Mouse (Mus musculus): Measurements from ENCODE around the gene Wnt6.

DNA sequence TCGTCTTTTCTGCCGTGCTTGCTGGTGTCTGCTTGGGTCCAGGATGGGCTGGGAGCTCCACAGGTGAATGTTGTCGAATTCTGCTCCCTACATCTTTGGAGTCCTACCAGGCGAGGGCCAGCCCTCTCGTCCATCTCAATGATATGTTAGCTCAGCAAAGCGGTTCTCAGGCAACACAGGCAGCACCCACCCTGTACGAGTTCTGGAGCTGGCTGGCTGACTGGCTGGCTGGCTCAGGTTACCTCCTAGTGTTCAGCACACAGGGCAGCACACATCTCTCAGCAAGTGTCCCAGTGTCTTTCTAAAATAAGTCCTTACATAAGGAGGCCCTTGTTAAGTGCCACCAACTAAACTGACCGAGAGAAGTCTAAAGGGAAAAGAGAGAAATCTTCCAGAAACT lies 43.2 kb upstream of the Wnt6 start:
- TF ChIP-seq CTCF (IDR thresholded peaks at IDR 0.05; ENCODE audit: extremely low read depth, insufficient read depth, low read length) (no peak), POLR2A (IDR thresholded peaks at IDR 0.05; ENCODE audit: extremely low read depth, insufficient read depth, low read length) (no peak)

Measured in cortical plate, adult 2 months (tissue).